Mouse (Mus musculus) lung, adult 2 months (tissue): Measurements from ENCODE around the gene Syt6.

ENCODE experiments used
- CTCF ChIP-seq: fragments of 200-500 bp; IDR thresholded peaks from 2 replicates; pipeline ENCODE4 v1.5.1; 2011; ENCODE audit warnings: mild to moderate bottlenecking, low read length, control low read depth; ENCODE audit not compliant: insufficient read depth
- POLR2A ChIP-seq: fragments of 200-500 bp; IDR thresholded peaks from 2 replicates; pipeline ENCODE4 v1.6.1; 2011; ENCODE audit warnings: low read depth, mild to moderate bottlenecking, control low read depth, low read length, borderline replicate concordance; ENCODE audit errors: extremely low read depth

- TF ChIP-seq POLR2A (no peak), CTCF (no peak)
Observed at GRCm38 (mm10) chr3:103689043-103689442, 114.0 kb downstream of the Syt6 start.
